Mouse (Mus musculus): Measurements from ENCODE around the gene Casd1. TPM values are rescaled to one million over a fixed set of nuclear protein-coding genes. Genes with fewer than 3 reads are reported as not detected.
"Not testable (repeated sequence)": the region's sequence is repeated elsewhere in the genome, so short reads cannot be mapped to it uniquely, and the experiment has no call there.

Gene Casd1
- total RNA-seq, 1 experiment from 2014 or later = 41.9 TPM

GRCm38 (mm10) chr6:4612431-4612830 lies 11.8 kb downstream of the Casd1 start:
- no peak for DNase-seq

- DNase-seq = no peak
Observed at GRCm38 (mm10) chr6:4617911-4618310, 17.3 kb downstream of the Casd1 start.

GRCm38 (mm10) chr6:4631464-4631863 lies 30.8 kb downstream of the Casd1 start:
- no peak for DNase-seq

GRCm38 (mm10) chr6:4633189-4633588 lies 32.5 kb downstream of the Casd1 start:
- no peak for DNase-seq

GRCm38 (mm10) chr6:4634804-4635203 lies 34.2 kb downstream of the Casd1 start:
- no peak for DNase-seq

- DNase-seq = no peak
Observed at GRCm38 (mm10) chr6:4642068-4642467, 41.4 kb downstream of the Casd1 start.

- no peak for DNase-seq
Observed at GRCm38 (mm10) chr6:4647351-4647750, 46.7 kb downstream of the Casd1 start.

GRCm38 (mm10) chr6:4652596-4653134 lies 52.0 kb downstream of the Casd1 start:
- DNase-seq = no peak

- not testable (repeated sequence) for DNase-seq
Observed at GRCm38 (mm10) chr6:4653741-4654140, 53.1 kb downstream of the Casd1 start.

- no peak for DNase-seq
Observed at GRCm38 (mm10) chr6:4655466-4655865, 54.8 kb downstream of the Casd1 start.

- no peak for DNase-seq
Observed at GRCm38 (mm10) chr6:4655924-4656323, 55.3 kb downstream of the Casd1 start.

- no peak for DNase-seq
Observed at GRCm38 (mm10) chr6:4658861-4659260, 58.2 kb downstream of the Casd1 start.

- peak; percentile 6 for DNase-seq
Observed at GRCm38 (mm10) chr6:4663516-4663915, 62.9 kb downstream of the Casd1 start.

- no peak for DNase-seq
Observed at GRCm38 (mm10) chr6:4664313-4664712, 63.7 kb downstream of the Casd1 start.

GRCm38 (mm10) chr6:4665154-4665553 lies 64.5 kb downstream of the Casd1 start:
- no peak for DNase-seq

- no peak for DNase-seq
Observed at GRCm38 (mm10) chr6:4677356-4677761, 76.7 kb downstream of the Casd1 start.

GRCm38 (mm10) chr6:4679981-4680380 lies 79.3 kb downstream of the Casd1 start:
- no peak for DNase-seq

GRCm38 (mm10) chr6:4680576-4680975 lies 79.9 kb downstream of the Casd1 start:
- DNase-seq = no peak

GRCm38 (mm10) chr6:4684706-4685340 lies 84.2 kb downstream of the Casd1 start:
- peak; percentile 10 for DNase-seq

- no peak for DNase-seq
Observed at GRCm38 (mm10) chr6:4690438-4690837, 89.8 kb downstream of the Casd1 start.

All from adrenal gland, postnatal 25 days (tissue).